Mouse (Mus musculus) monocyte, adult 5-6 weeks (primary cell): Measurements from ENCODE around the gene Tbl1xr1. TPM values are rescaled to one million over a fixed set of nuclear protein-coding genes. Genes with fewer than 3 reads are reported as not detected.

ENCODE experiments used
- ATAC-seq: fragments of 153-309, 156-312 bp; replicated peaks from 2 replicates; pipeline ENCODE4 v1.8.0; 2017; ENCODE audit warnings: mild to moderate bottlenecking; ENCODE audit not compliant: low TSS enrichment, insufficient number of reproducible peaks, severe bottlenecking, poor library complexity, low FRiP score
- total RNA-seq: library from RNA; stranded (forward); fragments of 200-1000, 200-491, 200-594 nt; gene quantifications from 3 replicates; pipeline ENCODE4 v1.2.3, GENCODE M21; 2017

The Tbl1xr1 gene
- total RNA-seq, 1 experiment from 2014 or later = 89.1 TPM

GRCm38 (mm10) chr3:22133626-22134025 is 57.2 kb downstream of the Tbl1xr1 start:
- ATAC-seq = no peak

- 0 out of 2 replicates have a peak, but pooled peaks have one; percentile 52 for ATAC-seq
Measured at GRCm38 (mm10) chr3:22137793-22138579, 61.5 kb downstream of the Tbl1xr1 start.

- ATAC-seq = no peak
Measured at GRCm38 (mm10) chr3:22138580-22139099, 62.2 kb downstream of the Tbl1xr1 start.

- 0 out of 2 replicates have a peak, but pooled peaks have one; percentile 23 for ATAC-seq
Measured at GRCm38 (mm10) chr3:22140111-22140658, 63.7 kb downstream of the Tbl1xr1 start.

- no peak for ATAC-seq
Measured at GRCm38 (mm10) chr3:22141984-22142719, 65.7 kb downstream of the Tbl1xr1 start.

- ATAC-seq = peak; percentile 71
Measured at GRCm38 (mm10) chr3:22142846-22143641, 66.6 kb downstream of the Tbl1xr1 start.

- ATAC-seq = no peak; the same call in 1 of the 2 replicates
Measured at GRCm38 (mm10) chr3:22144255-22144654, 67.8 kb downstream of the Tbl1xr1 start.

- no peak for ATAC-seq
Measured at GRCm38 (mm10) chr3:22147433-22147927, 71.0 kb downstream of the Tbl1xr1 start.

GRCm38 (mm10) chr3:22148306-22148932 is 72.0 kb downstream of the Tbl1xr1 start:
- no peak for ATAC-seq

- ATAC-seq = no peak
Measured at GRCm38 (mm10) chr3:22150872-22151530, 74.5 kb downstream of the Tbl1xr1 start.

- 0 out of 2 replicates have a peak, but pooled peaks have one; percentile 75 for ATAC-seq
Measured at GRCm38 (mm10) chr3:22152773-22153172, 76.3 kb downstream of the Tbl1xr1 start.

- ATAC-seq = no peak
Measured at GRCm38 (mm10) chr3:22154522-22154921, 78.1 kb downstream of the Tbl1xr1 start.

GRCm38 (mm10) chr3:22156397-22156796 is 79.9 kb downstream of the Tbl1xr1 start:
- ATAC-seq = no peak

GRCm38 (mm10) chr3:22162948-22163347 is 86.5 kb downstream of the Tbl1xr1 start:
- ATAC-seq = no peak

- ATAC-seq = no peak
Measured at GRCm38 (mm10) chr3:22167856-22168255, 91.4 kb downstream of the Tbl1xr1 start.

GRCm38 (mm10) chr3:22168432-22168831 is 92.0 kb downstream of the Tbl1xr1 start:
- no peak for ATAC-seq

GRCm38 (mm10) chr3:22171526-22171925 is 95.1 kb downstream of the Tbl1xr1 start:
- ATAC-seq = no peak
